Mouse (Mus musculus): ENCODE results near the gene Tal1. TPM values are rescaled to one million over a fixed set of nuclear protein-coding genes. Genes with fewer than 3 reads are reported as not detected.
A peak's percentile ranks its signal among the peaks of the same experiment; 100 is the strongest.

Tal1 gene
- polyA plus RNA-seq, 1 experiment from 2014 or later = 2.2 TPM

GRCm38 (mm10) chr4:115095671-115096434, 39.6 kb downstream of the Tal1 start:
- H3K9me3 ChIP-seq = no peaks in the 10 kb centered on the region
- H3K4me1 ChIP-seq = peaks cover 19% of the 10 kb centered on the region
- peak overlapping the region; percentile 73 for H3K27ac ChIP-seq
- WGBS = under 1% methylated on average over 31 of the region's 31 CpGs
- no peaks in the 10 kb centered on the region for H3K36me3 ChIP-seq (replicated peaks)
- DNase-seq (ENCODE audit: extremely low spot score, low spot score) = peak; percentile 56
- H3K27me3 ChIP-seq (ENCODE audit: poor library complexity, severe bottlenecking) = peaks cover 76% of the 10 kb centered on the region
- H3K4me3 ChIP-seq = peak overlapping the region; percentile 57

- Histone ChIP-seq H3K4me1 (peaks cover 19% of the 10 kb centered on the region), H3K27me3 (ENCODE audit: poor library complexity, severe bottlenecking) (peaks cover 76% of the 10 kb centered on the region), H3K4me3 (peak overlapping the region; percentile 57), H3K9me3 (no peaks in the 10 kb centered on the region), H3K27ac (peak overlapping the region; percentile 73), H3K36me3 (replicated peaks) (no peaks in the 10 kb centered on the region)
- WGBS = 20% methylated on average over 11 of the region's 11 CpGs
- DNase-seq (ENCODE audit: extremely low spot score, low spot score) = no peak
Measured at GRCm38 (mm10) chr4:115096435-115097145, 40.4 kb downstream of the Tal1 start.

- Histone ChIP-seq H3K4me1 (peaks cover 19% of the 10 kb centered on the region), H3K36me3 (replicated peaks) (no peaks in the 10 kb centered on the region), H3K27ac (peak overlapping the region; percentile 46; the same call in 1 of the 2 replicates), H3K9me3 (no peaks in the 10 kb centered on the region), H3K4me3 (peak overlapping the region; percentile 26), H3K27me3 (ENCODE audit: poor library complexity, severe bottlenecking) (peaks cover 72% of the 10 kb centered on the region)
- under 1% methylated on average over 6 of the region's 6 CpGs for WGBS
- DNase-seq (ENCODE audit: extremely low spot score, low spot score) = no peak
Measured at GRCm38 (mm10) chr4:115097146-115097496, 40.9 kb downstream of the Tal1 start.

GRCm38 (mm10) chr4:115101682-115102081, 45.5 kb downstream of the Tal1 start:
- Histone ChIP-seq H3K27me3 (ENCODE audit: poor library complexity, severe bottlenecking) (peaks cover 27% of the 10 kb centered on the region), H3K4me3 (no peak overlapping the region), H3K4me1 (peaks cover 5% of the 10 kb centered on the region), H3K36me3 (replicated peaks) (no peaks in the 10 kb centered on the region), H3K27ac (no peak overlapping the region), H3K9me3 (no peaks in the 10 kb centered on the region)
- 44% methylated on average over 6 of the region's 6 CpGs for WGBS
- DNase-seq (ENCODE audit: extremely low spot score, low spot score) = peak; percentile 64

- no peak for DNase-seq (ENCODE audit: extremely low spot score, low spot score)
- Histone ChIP-seq H3K4me1 (no peaks in the 10 kb centered on the region), H3K27ac (no peak overlapping the region), H3K27me3 (ENCODE audit: poor library complexity, severe bottlenecking) (peaks cover 12% of the 10 kb centered on the region; the same call in 1 of the 2 replicates), H3K9me3 (no peaks in the 10 kb centered on the region), H3K4me3 (no peak overlapping the region), H3K36me3 (replicated peaks) (no peaks in the 10 kb centered on the region)
- 76% methylated on average over 4 of the region's 4 CpGs for WGBS
Measured at GRCm38 (mm10) chr4:115103510-115103909, 47.3 kb downstream of the Tal1 start.

- DNase-seq (ENCODE audit: extremely low spot score, low spot score) = no peak
- H3K27me3 ChIP-seq (ENCODE audit: poor library complexity, severe bottlenecking) = no peaks in the 10 kb centered on the region
- no peak overlapping the region for H3K4me3 ChIP-seq
- H3K36me3 ChIP-seq (replicated peaks) = no peaks in the 10 kb centered on the region
- H3K9me3 ChIP-seq = no peaks in the 10 kb centered on the region
- no peak overlapping the region for H3K27ac ChIP-seq
- WGBS = 69% methylated on average over 2 of the region's 2 CpGs
- no peaks in the 10 kb centered on the region for H3K4me1 ChIP-seq
Measured at GRCm38 (mm10) chr4:115111167-115111566, 54.9 kb downstream of the Tal1 start.

GRCm38 (mm10) chr4:115113266-115113665, 57.0 kb downstream of the Tal1 start:
- no peaks in the 10 kb centered on the region for H3K27me3 ChIP-seq (ENCODE audit: poor library complexity, severe bottlenecking)
- H3K36me3 ChIP-seq (replicated peaks) = no peaks in the 10 kb centered on the region
- H3K4me1 ChIP-seq = no peaks in the 10 kb centered on the region
- no peaks in the 10 kb centered on the region for H3K9me3 ChIP-seq
- DNase-seq (ENCODE audit: extremely low spot score, low spot score) = no peak
- H3K27ac ChIP-seq = no peak overlapping the region
- WGBS = 23% methylated on average over 5 of the region's 5 CpGs
- H3K4me3 ChIP-seq = no peak overlapping the region

- Histone ChIP-seq H3K4me1 (no peaks in the 10 kb centered on the region), H3K27me3 (ENCODE audit: poor library complexity, severe bottlenecking) (no peaks in the 10 kb centered on the region)
Measured at GRCm38 (mm10) chr4:115119642-115120041, 63.4 kb downstream of the Tal1 start.

GRCm38 (mm10) chr4:115121162-115121561, 64.9 kb downstream of the Tal1 start:
- 87% methylated on average over 2 of the region's 2 CpGs for WGBS
- no peaks in the 10 kb centered on the region for H3K36me3 ChIP-seq (replicated peaks)
- no peaks in the 10 kb centered on the region for H3K27me3 ChIP-seq (ENCODE audit: poor library complexity, severe bottlenecking)
- no peak overlapping the region for H3K27ac ChIP-seq
- no peaks in the 10 kb centered on the region for H3K9me3 ChIP-seq
- H3K4me3 ChIP-seq = no peak overlapping the region
- DNase-seq (ENCODE audit: extremely low spot score, low spot score) = no peak
- no peaks in the 10 kb centered on the region for H3K4me1 ChIP-seq

More at GRCm38 (mm10) chr4:115119642-115120041, 63.4 kb downstream of the Tal1 start:
- Histone ChIP-seq H3K36me3 (replicated peaks) (no peaks in the 10 kb centered on the region), H3K9me3 (no peaks in the 10 kb centered on the region), H3K27ac (no peak overlapping the region), H3K4me3 (no peak overlapping the region)
- DNase-seq (ENCODE audit: extremely low spot score, low spot score) = no peak
- WGBS = 88% methylated on average over 3 of the region's 3 CpGs

Other genes with a start within 250 kb of the Tal1 start
- 0.09 TPM in 1 of 2 replicates, not detected in the other for gene Gm12830, start 234.7 kb upstream of the Tal1 start, polyA plus RNA-seq (2016; fragmentation: Nextera tagmentation; extraction: Ambion mirVana)
- 1.6 and 1.7 TPM in 2 replicates for gene Foxd2, start 147.6 kb upstream of the Tal1 start, polyA plus RNA-seq (2016; fragmentation: Nextera tagmentation; extraction: Ambion mirVana)
- gene Foxe3, start 130.4 kb upstream of the Tal1 start, polyA plus RNA-seq (2016; fragmentation: Nextera tagmentation; extraction: Ambion mirVana) = 1.1 and 1.5 TPM in 2 replicates
- 74.1 and 74.9 TPM in 2 replicates for gene Cmpk1, start 69.2 kb upstream of the Tal1 start, polyA plus RNA-seq (2016; fragmentation: Nextera tagmentation; extraction: Ambion mirVana)
- gene Stil, start 56.3 kb upstream of the Tal1 start, polyA plus RNA-seq (2016; fragmentation: Nextera tagmentation; extraction: Ambion mirVana) = 22.0 and 24.3 TPM in 2 replicates
- 7.4 and 12.6 TPM in 2 replicates for gene Pdzk1ip1, start 32.3 kb downstream of the Tal1 start, polyA plus RNA-seq (2016; fragmentation: Nextera tagmentation; extraction: Ambion mirVana)
- 0.07 and 0.12 TPM in 2 replicates for gene Cyp4x1, start 77.9 kb downstream of the Tal1 start, polyA plus RNA-seq (2016; fragmentation: Nextera tagmentation; extraction: Ambion mirVana)
- not detected in 2 replicates for gene Cyp4a29, start 185.7 kb downstream of the Tal1 start, polyA plus RNA-seq (2016; fragmentation: Nextera tagmentation; extraction: Ambion mirVana)
- not detected in 2 replicates for gene Cyp4a12a, start 242.6 kb downstream of the Tal1 start, polyA plus RNA-seq (2016; fragmentation: Nextera tagmentation; extraction: Ambion mirVana)